Mouse (Mus musculus) T-helper 1 cell (primary cell): ENCODE measurements around the gene Ppp1r12a.

Experiments used
- in situ Hi-C: fragments of 300-600 bp; cut with MboI, MseI; formaldehyde crosslinking; loops from one replicate; pipeline ENCODE4 v1.15.1; 2025; ENCODE audit warnings: high pct_unique_total_duplicates

The Ppp1r12a gene

DNA sequence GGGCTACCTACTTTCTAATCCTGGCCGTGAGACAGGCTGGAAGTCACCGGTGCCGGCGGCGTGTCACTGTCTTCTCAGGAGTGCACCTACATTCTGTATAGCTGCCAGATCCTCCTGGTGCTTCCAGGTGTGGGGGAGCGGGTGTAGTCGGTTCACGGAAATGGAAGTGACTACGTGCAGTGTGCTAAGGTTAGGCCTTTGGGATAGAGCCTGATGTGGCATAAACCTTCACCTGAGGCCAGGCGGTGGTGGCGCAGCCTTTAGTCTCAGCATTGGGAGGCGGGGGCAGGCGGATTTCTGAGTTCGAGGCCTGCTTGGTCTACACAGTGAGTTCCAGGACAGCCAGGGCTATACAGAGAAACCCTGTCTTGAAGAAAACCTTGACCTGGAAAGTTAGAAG, 3.0 kb upstream of the Ppp1r12a start:
- in situ Hi-C loops, result loop anchor here (25.0 kb wide), 1 partner anchor 222 kb away; no protein-coding TSS in a partner anchor

DNA sequence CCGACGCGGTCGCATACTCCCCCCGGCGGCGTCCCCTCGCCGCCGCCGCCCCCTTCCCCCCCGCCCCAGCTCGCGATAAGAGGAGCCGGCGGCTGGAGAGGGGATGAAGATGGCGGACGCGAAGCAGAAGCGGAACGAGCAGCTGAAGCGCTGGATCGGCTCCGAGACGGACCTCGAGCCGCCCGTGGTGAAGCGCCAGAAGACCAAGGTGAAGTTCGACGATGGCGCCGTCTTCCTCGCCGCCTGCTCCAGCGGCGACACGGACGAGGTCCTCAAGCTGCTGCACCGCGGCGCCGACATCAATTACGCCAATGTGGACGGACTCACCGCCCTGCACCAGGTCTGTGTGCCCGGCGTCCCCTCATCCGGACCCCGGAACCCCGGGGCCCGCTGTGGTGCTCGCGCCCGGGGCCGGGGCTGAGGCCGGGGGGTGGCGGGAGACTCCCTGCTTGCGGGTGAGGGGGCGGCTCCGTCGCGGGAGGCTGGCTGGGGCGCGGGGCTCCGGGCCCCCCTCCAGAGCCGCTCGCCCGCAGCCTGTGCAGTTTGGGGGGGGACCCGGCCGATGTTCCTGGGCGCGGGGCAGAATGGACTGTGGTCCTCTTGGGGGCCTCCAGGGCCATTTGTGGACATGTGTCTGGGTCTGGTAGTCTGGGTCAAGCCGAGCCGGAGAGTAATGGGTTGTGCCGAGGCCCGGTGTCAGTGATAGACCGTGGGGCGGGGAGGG, 466 bp downstream of the Ppp1r12a start:
- in situ Hi-C loops, result loop anchor here (25.0 kb wide), 1 partner anchor 225 kb away; no protein-coding TSS in a partner anchor

DNA sequence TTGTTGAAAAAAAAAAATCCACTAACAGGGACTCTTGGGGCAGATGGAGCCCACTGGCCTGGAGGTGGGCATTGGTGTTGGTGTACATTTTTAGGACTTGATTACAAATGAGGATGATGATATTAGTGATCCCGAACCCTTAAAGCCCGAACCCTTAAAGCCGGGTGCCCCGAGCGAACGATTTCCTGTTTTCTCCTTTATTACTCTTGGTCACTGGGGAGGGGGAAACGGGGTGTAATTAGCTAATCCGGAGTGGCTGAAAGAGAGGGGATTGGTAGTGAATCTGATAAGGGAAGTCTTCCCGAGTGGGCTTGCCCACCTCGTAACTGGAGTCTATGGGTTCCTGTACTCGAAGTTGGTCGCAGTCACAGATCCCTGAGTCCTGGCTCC, 1.0 kb downstream of the Ppp1r12a start:
- in situ Hi-C loops, result loop anchor here (25.0 kb wide), 1 partner anchor 226 kb away; no protein-coding TSS in a partner anchor

DNA sequence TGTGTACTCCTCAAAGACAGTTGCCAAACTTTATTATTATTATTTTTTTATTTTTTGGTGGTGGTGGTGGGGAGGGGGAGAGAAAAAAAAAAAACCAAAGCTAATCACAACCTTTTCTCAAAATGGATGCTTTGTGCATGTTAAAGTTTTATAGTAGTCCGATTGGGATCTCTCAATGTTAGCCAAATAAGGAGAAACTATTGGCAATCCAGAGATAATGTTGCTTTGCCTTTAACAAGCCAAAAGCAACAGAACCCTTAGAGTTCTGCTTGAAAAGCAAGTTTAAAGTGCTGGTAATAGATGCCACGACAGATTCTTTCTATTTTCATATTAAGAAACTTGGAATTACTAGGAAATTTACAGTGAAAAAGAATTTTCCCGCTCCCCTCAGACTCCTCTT, 1.5 kb downstream of the Ppp1r12a start:
- in situ Hi-C loops, result loop anchor here (25.0 kb wide), 1 partner anchor 226 kb away; no protein-coding TSS in a partner anchor

DNA sequence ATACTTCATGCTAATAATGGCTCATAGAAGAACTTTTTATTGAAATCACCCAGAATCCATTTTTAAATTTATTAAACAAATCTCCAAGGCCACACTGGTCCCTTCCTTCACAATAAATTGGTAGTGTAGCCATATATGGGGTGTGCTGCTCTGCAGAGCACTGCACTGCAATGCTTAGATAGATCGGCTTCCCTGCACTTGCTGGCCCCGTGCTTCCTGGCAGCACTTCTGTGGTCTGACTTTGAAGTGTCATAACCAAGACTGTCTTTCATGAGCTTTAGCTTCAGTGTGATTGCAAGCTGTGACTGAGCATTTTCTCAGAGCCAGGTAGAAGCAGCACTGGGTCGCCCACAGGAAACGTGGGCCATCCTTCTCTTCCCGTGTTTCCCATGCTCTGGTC, 5.8 kb downstream of the Ppp1r12a start:
- in situ Hi-C loops, result loop anchor here (5.0 to 25.0 kb wide), 2 partner anchors 34 to 231 kb away; no protein-coding TSS in a partner anchor

DNA sequence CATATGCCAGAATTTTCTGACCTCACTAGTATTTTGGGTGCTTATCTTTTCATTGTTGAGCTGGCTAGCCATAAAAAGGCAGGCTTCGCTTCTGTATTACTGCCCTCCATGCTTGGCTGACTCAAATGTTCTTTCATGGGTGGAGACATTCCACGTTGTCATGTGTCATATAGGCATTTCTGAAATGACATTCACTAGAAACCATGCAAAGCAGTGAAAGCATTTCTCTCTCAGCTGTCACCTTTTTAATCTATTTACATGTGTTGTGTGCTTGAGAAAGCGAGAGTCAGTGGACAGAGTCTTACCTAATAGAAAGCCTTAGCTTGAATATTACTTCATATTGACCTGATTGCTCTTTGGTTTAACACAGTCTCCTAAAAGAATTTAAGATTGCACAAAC, 8.8 kb downstream of the Ppp1r12a start:
- in situ Hi-C loops, result loop anchor here (25.0 kb wide), 1 partner anchor 234 kb away; no protein-coding TSS in a partner anchor

DNA sequence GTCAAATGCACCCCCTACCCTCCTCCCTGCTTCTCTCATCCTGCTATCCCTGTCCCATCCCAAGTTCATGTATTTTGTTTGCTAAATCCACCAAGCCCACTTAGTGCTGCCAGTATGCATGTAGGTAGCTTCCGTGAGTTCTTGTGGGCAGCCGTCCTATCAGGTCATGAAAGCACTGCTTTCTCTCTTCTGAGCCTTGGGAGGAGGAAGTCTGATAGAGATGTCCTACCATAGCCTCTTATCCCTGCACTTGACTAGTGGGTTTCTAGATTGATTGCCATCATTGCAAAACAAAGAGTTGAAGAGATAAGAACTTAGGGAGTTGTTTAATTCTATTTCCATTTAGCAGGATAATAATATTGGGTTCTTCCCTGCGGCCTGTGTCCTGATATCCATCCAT, 9.6 kb downstream of the Ppp1r12a start:
- in situ Hi-C loops, result loop anchor here (25.0 kb wide), 1 partner anchor 234 kb away; no protein-coding TSS in a partner anchor

DNA sequence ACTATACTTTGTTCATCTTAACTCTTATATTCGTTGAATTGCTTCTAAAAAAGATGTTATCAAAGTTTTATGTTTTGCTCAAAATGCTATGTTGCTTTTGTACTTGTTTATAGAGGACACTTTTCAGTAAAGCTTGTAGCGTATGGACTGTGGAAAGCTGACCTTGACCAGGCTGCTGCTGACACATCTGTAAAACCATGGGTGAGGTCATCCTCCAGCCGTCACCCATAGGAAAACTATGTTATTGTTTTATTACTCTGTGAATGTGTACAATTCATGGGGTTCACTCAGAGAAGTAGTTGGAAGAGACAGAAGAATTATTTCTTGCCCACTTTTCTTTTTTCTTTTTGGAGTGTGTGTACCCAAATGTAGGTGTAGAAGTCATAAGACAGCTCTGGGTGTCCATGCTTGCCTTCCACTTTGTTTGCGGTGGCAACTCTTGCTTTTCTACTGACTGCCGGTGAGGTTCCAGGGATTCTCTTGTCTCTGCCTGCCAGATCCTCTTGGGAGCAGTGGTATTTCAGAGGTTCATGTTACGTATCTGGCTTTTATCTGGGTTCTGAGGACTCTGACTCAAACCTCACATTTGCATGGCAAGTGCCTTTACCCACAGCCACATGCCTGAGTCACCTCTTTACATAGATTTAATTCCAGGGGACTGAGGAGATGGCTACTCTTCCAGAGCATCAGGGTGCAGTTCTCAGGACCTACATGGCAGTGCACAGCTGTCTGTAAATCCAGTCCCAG, 11.0 kb downstream of the Ppp1r12a start:
- in situ Hi-C loops, result loop anchor here (25.0 kb wide), 1 partner anchor 236 kb away; no protein-coding TSS in a partner anchor

DNA sequence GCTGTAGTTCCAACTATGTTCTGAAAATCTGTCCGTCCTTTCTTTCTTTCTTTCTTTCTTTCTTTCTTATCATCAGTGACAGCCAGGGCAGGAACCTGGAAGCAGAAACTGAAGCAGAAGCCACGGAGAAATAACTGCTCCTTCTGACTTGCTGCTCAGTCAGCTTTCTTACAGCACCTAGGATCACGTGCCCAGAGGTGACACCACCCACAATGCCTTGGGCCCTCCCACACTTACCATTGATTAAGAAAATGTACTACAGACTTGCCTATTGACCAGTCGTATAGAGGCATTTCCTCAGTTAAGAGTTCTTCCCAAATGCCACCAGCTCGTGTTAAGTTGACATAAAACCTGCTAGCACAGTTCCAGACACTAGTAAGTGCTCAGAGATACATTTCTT, 12.1 kb downstream of the Ppp1r12a start:
- in situ Hi-C loops, result loop anchor here (25.0 kb wide), 1 partner anchor 237 kb away; no protein-coding TSS in a partner anchor

DNA sequence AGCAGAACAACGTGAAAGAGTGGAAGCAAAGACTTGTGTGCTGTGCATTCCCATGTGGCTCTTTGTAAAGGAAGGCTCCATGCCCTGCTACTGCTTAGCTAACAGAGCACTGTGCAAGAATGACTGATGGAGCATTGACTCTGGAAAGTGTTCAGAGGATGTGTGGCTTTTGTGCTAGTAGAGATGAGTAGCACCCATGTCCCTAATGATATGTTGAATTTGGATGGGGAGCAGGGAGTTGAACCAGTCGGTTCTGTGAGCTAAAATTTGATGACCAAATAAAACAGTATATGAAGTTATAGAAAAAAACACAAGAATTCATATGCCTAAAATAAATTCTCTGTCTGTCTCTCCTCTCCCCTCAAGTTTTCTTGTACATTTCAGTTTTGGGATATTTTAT, 13.9 kb downstream of the Ppp1r12a start:
- in situ Hi-C loops, result no loop called here

DNA sequence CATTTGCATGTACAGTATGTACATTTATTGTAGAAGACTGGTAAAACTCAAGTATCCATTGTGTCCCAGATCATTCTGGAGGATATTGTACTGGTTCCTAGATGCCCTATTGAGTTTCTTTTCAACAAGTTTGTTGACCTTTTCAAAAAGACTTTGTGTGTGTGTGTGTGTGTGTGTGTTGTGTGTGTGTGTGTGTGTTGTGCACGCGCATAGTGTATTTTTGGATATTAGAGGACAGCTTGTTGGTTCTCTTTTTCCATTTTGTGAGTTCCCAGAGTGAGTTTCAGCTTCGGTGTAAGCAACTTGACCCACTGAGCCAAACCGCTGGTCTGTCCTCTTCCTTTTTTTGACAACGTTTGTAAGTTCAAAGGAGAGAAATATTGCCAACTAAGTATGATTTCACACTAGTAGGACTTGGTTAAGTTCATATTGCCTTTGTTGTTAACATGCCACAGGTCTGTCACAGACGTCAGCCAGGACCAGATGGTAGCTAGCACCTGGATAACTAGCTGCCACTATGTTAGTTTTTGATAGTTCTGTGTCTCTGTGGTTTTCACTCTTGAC, 16.4 kb downstream of the Ppp1r12a start:
- in situ Hi-C loops, result no loop called here

DNA sequence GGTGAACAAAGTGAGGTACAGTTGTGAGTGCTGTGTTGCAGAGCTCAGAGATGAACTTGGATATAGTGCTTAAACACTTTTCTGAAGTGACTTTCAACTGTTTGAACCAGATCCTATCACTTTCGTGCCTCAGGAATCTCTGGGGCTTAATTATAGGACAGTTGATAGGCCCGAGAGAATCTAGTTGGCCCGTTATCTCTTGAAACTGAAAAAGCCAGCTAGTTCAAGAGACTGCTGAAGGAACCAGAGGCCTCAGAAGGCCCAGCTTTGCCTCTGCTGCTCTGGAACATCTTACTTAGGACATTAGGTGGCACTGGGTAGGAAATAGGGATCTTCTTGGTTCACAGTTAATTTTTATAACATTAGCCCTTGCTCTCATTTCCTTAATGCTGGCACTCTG, 17.4 kb downstream of the Ppp1r12a start:
- in situ Hi-C loops, result no loop called here

DNA sequence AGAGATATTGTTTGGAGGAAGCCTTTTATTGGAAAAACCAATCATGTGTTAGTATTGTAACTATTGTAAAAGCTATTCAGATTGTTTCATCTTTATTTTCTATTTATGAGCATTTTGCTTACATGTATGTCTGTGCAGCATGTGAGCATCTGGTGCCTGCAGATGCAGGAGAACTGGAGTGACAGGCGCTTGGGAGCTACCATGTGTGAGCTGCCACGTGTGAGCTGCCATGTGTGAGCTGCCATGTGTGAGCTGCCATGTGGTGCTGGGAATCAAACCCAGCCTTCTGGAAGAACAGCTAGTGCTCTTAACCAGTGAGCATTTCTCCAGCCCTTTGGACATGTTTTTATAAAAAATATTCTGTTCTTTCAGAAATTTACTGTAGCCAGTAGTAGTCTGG, 18.3 kb downstream of the Ppp1r12a start:
- in situ Hi-C loops, result no loop called here

DNA sequence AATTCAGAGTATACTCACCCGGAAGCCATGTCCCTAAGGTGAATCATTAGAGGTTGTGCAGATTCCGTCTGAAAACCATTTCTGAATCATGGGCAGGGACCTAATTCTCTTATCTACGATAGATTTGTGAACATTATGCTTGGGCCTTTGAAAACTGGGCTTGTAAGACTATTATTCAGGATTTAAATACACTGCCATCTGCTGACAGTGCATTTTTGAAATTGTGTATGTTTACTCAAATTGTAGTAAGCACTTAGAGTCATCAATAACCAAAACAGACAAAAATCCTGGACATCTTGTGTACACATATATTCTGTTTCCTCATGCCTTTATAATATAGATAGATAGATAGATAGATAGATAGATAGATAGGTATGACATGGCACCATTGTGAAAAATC, 19.9 kb downstream of the Ppp1r12a start:
- in situ Hi-C loops, result no loop called here

DNA sequence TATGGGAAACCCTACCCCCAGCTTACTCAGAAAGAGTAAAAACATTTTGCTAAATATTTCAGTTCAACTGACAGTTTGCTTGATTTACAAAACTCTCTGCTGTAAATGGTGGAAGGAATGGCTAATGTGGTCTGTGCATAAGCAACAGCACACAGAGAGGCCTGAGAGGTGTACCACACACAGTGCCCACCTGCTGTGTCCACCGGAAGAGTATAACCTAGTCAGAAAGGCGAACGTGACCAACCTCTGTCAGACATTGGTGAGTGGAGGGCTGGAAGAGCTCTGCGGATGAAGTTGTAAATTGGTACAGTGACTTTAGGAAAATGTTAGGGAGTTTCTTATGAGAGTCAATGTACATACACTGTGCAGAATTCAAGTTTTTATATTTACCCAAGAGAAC, 20.4 kb downstream of the Ppp1r12a start:
- in situ Hi-C loops, result no loop called here

DNA sequence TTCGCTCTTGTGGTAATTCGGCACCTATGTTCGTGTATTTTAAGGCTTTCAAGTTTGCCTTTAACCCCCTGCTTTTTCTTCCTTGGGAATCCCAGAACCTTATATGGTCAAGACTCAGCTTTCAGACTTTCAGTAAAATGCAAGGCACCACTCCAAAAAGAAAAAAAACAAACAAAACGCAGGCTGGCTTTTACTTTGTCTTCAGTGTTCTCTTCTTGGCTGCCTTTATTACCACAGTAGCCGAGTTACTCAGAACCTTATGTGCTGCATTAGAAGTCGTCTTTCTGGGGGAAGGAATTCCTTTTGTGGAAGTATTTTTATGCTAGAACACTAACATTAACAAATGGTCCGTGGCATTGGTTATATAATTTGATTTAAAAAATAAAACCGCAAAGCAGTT, 22.8 kb downstream of the Ppp1r12a start:
- in situ Hi-C loops, result no loop called here

DNA sequence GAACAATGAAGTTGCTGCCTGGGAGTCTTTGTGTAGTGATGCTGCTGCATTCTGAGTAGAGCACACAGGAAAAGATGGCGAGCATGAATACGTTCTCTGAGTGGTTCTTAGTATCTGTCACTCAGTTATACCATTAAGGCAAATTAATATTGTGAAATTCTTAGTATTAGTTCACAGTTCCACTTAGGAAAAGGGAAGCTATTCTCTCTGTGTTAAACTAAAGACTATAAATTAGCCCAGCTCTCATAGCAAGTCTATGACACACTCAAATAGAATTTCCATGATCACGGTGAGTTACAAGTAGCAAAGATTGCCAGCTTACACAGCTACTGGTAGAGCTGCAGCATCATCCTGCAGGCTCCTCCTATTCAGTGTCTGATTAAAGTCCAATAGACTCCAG, 23.3 kb downstream of the Ppp1r12a start:
- in situ Hi-C loops, result no loop called here

DNA sequence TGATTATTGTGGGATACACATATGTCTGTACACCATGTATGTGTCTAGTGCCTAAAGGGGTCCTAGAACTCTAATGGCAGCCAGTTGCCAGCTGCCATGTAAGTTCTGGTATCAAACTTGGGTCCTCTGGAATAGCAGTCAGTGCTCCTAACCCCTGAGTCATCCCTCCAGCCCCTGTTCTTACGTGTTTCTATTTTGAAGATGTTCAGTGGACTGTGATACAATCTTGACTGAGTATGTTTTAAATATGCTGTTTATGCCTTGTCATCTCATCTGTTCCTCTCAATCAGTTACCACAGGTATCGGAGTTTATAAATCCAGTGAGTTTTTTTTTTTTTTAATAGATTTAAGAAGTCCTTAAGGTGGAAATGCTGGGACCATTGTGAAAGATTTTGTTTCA, 27.3 kb downstream of the Ppp1r12a start:
- in situ Hi-C loops, result no loop called here

DNA sequence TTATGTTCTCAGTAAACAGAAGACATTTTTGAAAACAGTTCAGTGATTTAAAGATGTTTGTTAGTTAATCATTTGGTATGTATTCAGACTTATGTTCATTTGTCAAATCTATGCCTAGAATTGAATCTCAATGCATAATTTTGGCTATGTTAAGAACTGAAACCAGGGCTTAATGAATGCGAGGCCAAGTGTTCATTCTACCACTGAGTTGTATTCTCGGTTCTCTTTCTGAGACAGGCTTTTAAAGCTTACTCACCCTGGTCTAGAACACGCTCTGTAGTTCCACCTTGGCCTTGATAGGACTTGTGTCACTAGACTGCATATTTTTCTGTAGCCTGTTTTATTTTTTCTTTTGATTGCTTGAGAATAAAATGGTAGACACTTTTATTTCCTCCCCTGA, 28.0 kb downstream of the Ppp1r12a start:
- in situ Hi-C loops, result no loop called here

DNA sequence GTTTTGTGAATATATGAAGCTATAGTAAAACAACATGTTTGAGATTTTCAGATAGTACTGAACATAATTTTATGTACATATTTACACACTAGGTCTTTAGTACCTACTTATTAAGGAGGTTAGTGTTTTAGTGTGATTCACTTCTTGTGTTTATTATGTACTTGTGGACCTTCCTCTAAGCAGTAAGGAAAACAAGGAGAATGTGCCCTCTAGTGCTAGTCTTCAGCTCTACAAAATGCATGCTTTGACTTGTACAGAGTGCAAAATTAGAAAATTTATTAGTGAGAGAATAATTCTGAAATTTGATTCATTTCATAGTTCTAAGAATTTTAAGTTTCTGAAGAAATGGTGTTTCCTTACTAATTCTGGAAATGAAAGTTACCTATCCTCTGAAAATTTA, 28.6 kb downstream of the Ppp1r12a start:
- in situ Hi-C loops, result no loop called here

DNA sequence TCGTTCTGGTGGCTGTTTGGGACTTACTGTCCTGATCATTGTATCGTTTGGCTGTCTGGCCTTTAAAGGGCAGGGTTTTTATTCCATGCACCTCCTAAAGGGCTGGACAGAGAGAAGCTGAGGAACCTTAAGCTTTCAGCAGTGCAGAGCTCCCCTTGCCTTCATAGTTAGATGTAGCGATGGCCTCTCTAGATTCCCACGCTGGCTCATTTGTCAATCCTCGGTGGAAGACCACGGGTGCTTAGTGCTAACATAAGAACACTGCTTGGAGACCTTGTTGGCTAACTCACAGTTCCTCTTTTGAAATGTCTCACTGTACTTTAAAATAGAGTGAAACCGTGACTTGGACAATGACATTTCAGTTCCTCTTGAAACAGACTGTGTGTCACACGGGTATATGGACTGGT, 29.4 kb downstream of the Ppp1r12a start:
- in situ Hi-C loops, result no loop called here

DNA sequence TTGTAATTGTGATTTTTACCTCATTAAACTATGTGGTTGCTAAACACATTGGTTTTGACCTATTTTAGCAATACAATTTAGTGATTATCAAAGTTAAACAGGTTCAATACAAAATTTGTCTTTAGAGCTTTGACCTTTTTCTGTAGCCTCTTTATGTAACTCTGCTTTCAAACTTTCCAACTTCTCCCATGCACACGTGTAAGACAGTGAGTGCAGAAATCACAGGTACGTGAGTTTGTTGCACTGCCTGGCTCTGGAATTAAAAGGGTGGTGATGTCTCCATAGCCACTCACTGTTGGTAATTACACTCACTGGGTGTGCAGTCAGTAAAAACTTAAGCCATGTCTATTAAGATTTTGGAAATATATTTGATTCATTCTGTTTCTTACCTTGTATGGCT, 30.3 kb downstream of the Ppp1r12a start:
- in situ Hi-C loops, result no loop called here
